Mouse (Mus musculus): Measurements from ENCODE around the gene Pacs2. TPM values are rescaled to one million over a fixed set of nuclear protein-coding genes. Genes with fewer than 3 reads are reported as not detected.
A peak's percentile ranks its signal among the peaks of the same experiment; 100 is the strongest.

Pacs2 gene
- polyA plus RNA-seq, 1 experiment from 2014 or later, result 5.1 TPM

GRCm38 (mm10) chr12:113071321-113071720, 57.0 kb downstream of the Pacs2 start:
- no peak overlapping the region for H3K4me3 ChIP-seq (ENCODE audit: low read depth, low read length)
- 88% methylated on average over 6 of the region's 6 CpGs for WGBS
- H3K4me2 ChIP-seq (replicated peaks; ENCODE audit: low read depth), result no peak overlapping the region
- no peak for TF ChIP-seq CTCF (IDR thresholded peaks at IDR 0.05; ENCODE audit: low read depth)
- no peak overlapping the region for H3K9ac ChIP-seq (ENCODE audit: low read depth, low read length)
- no peaks in the 10 kb centered on the region for H3K9me3 ChIP-seq (ENCODE audit: control insufficient read depth)
- peaks cover 45% of the 10 kb centered on the region for H3K36me3 ChIP-seq (ENCODE audit: control insufficient read depth, insufficient read depth)
- no peak overlapping the region for H3K27ac ChIP-seq (ENCODE audit: low read depth, low read length)
- no peak for ATAC-seq
- H3K27me3 ChIP-seq (replicated peaks; ENCODE audit: control insufficient read depth, insufficient read depth, low read length), result no peaks in the 10 kb centered on the region
- H3K4me1 ChIP-seq (replicated peaks; ENCODE audit: control insufficient read depth, insufficient read depth, low read length), result no peaks in the 10 kb centered on the region; the same call in 1 of the 2 replicates

DNA sequence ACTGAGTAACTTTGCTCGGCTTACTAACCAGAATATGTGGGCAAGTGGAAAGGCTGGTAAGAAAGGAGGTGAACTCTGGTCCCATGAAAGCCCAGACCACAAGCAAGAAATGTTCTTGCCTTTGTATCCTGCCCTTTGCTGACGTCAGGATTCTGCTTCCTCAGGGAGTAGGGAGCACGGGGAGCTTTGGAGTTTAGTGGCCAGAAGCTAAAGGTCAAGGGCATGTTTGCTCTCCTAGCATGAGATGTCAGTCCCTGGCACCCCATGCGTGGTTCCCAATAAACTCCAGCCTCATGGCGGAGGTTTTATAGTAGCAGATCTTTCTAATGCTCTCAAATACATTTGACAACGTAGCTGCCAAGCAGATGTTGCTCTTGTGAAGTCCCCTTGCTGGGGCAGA, 57.5 kb downstream of the Pacs2 start:
- no peak overlapping the region for H3K9ac ChIP-seq (ENCODE audit: low read depth, low read length)
- H3K4me3 ChIP-seq (ENCODE audit: low read depth, low read length), result no peak overlapping the region
- no peaks in the 10 kb centered on the region for H3K9me3 ChIP-seq (ENCODE audit: control insufficient read depth)
- no peaks in the 10 kb centered on the region for H3K27me3 ChIP-seq (replicated peaks; ENCODE audit: control insufficient read depth, insufficient read depth, low read length)
- TF ChIP-seq CTCF (IDR thresholded peaks at IDR 0.05; ENCODE audit: low read depth), result no peak
- 68% methylated on average over 6 of the region's 6 CpGs for WGBS
- H3K27ac ChIP-seq (ENCODE audit: low read depth, low read length), result no peak overlapping the region
- no peaks in the 10 kb centered on the region; the same call in 1 of the 2 replicates for H3K4me1 ChIP-seq (replicated peaks; ENCODE audit: control insufficient read depth, insufficient read depth, low read length)
- H3K36me3 ChIP-seq (ENCODE audit: control insufficient read depth, insufficient read depth), result peaks cover 44% of the 10 kb centered on the region
- no peak for ATAC-seq
- no peak overlapping the region for H3K4me2 ChIP-seq (replicated peaks; ENCODE audit: low read depth)

DNA sequence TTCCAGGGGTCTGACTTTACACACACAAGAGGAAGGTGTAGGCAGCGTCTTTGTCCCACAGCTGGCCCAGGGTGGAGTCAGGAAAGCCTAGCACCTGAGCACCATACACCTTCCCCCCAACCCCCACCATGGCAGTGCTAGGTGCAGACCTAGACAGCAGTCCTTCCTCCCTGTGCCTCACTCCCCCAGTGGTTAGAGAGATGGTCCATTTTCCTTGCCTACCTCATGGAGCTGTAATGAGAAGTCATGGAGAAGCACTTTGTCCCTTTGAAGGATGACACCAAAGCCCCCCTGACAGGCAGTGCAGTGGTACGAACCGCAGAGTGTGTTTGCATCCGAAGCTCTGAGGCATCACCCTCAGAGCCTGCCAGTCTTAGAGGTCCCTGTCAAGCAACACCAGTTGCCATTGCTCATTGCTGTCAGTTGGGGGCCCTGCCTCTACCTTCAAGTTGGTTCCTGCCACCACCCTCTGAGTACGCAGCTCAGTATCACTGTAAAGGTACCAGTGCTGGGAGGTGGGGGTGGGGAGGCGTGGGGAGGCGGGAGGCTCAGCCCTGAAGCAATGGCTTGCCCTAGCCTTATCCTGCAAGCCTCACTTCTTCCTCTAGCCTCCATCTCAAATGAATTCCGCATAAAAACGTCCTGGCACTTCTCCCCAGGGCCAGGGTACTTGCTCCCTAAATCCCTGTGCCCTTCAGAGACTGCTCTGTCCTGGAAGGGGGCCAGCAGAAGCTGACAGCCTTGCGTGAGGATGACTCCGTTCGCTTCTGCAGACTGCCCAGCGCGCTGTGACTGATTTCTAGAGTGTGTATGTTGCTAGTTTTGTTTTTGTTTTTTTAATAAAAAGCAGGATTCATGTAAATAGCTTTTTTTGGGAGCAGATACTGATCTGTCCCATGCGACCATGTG, 59.4 kb downstream of the Pacs2 start:
- Histone ChIP-seq H3K4me3 (ENCODE audit: low read depth, low read length) (peak overlapping the region; percentile 48), H3K9ac (ENCODE audit: low read depth, low read length) (peak overlapping the region; percentile 55), H3K27ac (ENCODE audit: low read depth, low read length) (no peak overlapping the region), H3K4me2 (replicated peaks; ENCODE audit: low read depth) (peak overlapping the region; percentile 96), H3K9me3 (ENCODE audit: control insufficient read depth) (no peaks in the 10 kb centered on the region), H3K27me3 (replicated peaks; ENCODE audit: control insufficient read depth, insufficient read depth, low read length) (no peaks in the 10 kb centered on the region), H3K4me1 (replicated peaks; ENCODE audit: control insufficient read depth, insufficient read depth, low read length) (no peaks in the 10 kb centered on the region; the same call in 1 of the 2 replicates), H3K36me3 (ENCODE audit: control insufficient read depth, insufficient read depth) (peaks cover 28% of the 10 kb centered on the region)
- ATAC-seq, result peak; percentile 22
- peak; percentile 44 for TF ChIP-seq CTCF (IDR thresholded peaks at IDR 0.05; ENCODE audit: low read depth)
- 15% methylated on average over 15 of the region's 15 CpGs for WGBS

DNA sequence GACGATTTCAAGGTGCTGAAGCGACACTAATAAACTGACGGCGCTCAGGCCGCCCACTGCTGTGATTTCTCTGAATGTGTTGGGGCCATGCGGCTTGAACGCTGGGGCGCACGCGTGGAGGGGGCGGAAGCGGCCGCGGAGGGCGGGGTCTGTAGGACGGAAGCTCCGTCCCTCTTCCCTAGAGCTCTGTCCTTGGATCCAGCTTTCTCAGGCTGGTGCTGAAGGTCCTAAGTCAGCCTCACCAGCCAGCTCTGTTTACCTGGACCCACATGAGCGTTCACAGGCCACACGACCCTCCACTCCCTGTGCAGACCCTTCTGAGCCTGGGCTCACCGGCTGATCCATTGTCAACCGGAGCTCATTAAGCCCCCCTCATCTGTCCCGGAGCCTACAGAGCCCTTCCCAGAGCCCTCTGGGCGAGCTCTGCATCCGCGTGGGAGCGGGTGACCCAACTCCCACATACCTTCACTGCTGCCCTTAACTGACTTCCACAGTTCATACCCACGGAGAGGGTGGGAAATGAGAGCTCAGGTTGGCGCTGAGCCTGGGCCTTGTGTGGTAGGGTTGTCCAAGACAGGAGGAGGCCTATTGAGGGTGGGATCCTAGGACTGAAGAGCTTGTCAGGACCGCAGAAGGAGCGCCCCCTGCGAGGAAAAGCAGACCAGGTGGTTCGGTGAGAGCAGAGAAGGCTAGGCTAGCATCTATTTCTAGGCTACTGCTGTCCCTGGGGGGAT, 60.2 kb downstream of the Pacs2 start, which contains the start of gene Tex22:
Tex22 (plus strand) TSS at position 174 of the 734 bp plus-strand sequence.
- Histone ChIP-seq H3K9me3 (ENCODE audit: control insufficient read depth) (no peaks in the 10 kb centered on the region), H3K27me3 (replicated peaks; ENCODE audit: control insufficient read depth, insufficient read depth, low read length) (no peaks in the 10 kb centered on the region), H3K9ac (ENCODE audit: low read depth, low read length) (peak within 1 kb of the TSS; percentile 55), H3K4me2 (replicated peaks; ENCODE audit: low read depth) (peak within 1 kb of the TSS; percentile 96), H3K27ac (ENCODE audit: low read depth, low read length) (peak within 1 kb of the TSS; percentile 76), H3K36me3 (ENCODE audit: control insufficient read depth, insufficient read depth) (peaks cover 20% of the 10 kb centered on the region), H3K4me3 (ENCODE audit: low read depth, low read length) (peak within 1 kb of the TSS; percentile 48), H3K4me1 (replicated peaks; ENCODE audit: control insufficient read depth, insufficient read depth, low read length) (no peaks in the 10 kb centered on the region; the same call in 1 of the 2 replicates)
- peak; percentile 81 for ATAC-seq
- WGBS, result 3% methylated on average over 32 of the region's 32 CpGs
- TF ChIP-seq CTCF (IDR thresholded peaks at IDR 0.05; ENCODE audit: low read depth), result no peak

DNA sequence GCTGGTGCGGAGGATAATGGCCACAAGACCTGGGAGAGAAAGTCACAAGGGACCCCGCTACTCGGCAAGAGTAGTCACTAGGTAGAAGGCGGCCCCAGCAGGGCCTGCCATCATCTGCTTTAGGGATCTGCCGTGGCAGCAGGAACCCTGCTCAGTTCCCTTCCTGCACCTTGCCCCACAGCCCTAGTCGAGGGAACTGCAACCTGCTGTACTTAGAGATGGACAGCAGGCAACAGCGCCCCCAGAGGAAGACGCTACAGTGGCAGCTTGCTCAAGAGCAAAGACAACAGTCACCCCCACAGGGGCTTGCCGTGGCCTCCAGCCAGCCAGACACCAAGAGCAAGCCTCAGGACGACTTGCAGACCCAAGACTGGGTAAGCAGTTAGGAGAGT, 60.8 kb downstream of the Pacs2 start:
- Histone ChIP-seq H3K27me3 (replicated peaks; ENCODE audit: control insufficient read depth, insufficient read depth, low read length) (no peaks in the 10 kb centered on the region), H3K27ac (ENCODE audit: low read depth, low read length) (peak overlapping the region; percentile 76), H3K9me3 (ENCODE audit: control insufficient read depth) (no peaks in the 10 kb centered on the region), H3K9ac (ENCODE audit: low read depth, low read length) (peak overlapping the region; percentile 55), H3K4me3 (ENCODE audit: low read depth, low read length) (peak overlapping the region; percentile 48), H3K4me1 (replicated peaks; ENCODE audit: control insufficient read depth, insufficient read depth, low read length) (no peaks in the 10 kb centered on the region; the same call in 1 of the 2 replicates), H3K4me2 (replicated peaks; ENCODE audit: low read depth) (peak overlapping the region; percentile 96), H3K36me3 (ENCODE audit: control insufficient read depth, insufficient read depth) (peaks cover 14% of the 10 kb centered on the region; the same call in 1 of the 2 replicates)
- peak; percentile 84 for ATAC-seq
- 3% methylated on average over 10 of the region's 10 CpGs for WGBS
- TF ChIP-seq CTCF (IDR thresholded peaks at IDR 0.05; ENCODE audit: low read depth), result peak; percentile 98

GRCm38 (mm10) chr12:113075486-113075885, 61.2 kb downstream of the Pacs2 start:
- H3K4me2 ChIP-seq (replicated peaks; ENCODE audit: low read depth), result peak overlapping the region; percentile 96
- H3K9me3 ChIP-seq (ENCODE audit: control insufficient read depth), result no peaks in the 10 kb centered on the region
- H3K27ac ChIP-seq (ENCODE audit: low read depth, low read length), result no peak overlapping the region
- H3K36me3 ChIP-seq (ENCODE audit: control insufficient read depth, insufficient read depth), result peaks cover 10% of the 10 kb centered on the region; the same call in 1 of the 2 replicates
- H3K4me3 ChIP-seq (ENCODE audit: low read depth, low read length), result no peak overlapping the region
- H3K4me1 ChIP-seq (replicated peaks; ENCODE audit: control insufficient read depth, insufficient read depth, low read length), result no peaks in the 10 kb centered on the region; the same call in 1 of the 2 replicates
- WGBS, result 64% methylated on average over 6 of the region's 6 CpGs
- no peak for ATAC-seq
- H3K27me3 ChIP-seq (replicated peaks; ENCODE audit: control insufficient read depth, insufficient read depth, low read length), result no peaks in the 10 kb centered on the region
- no peak for TF ChIP-seq CTCF (IDR thresholded peaks at IDR 0.05; ENCODE audit: low read depth)
- no peak overlapping the region for H3K9ac ChIP-seq (ENCODE audit: low read depth, low read length)

Measured in intestine, postnatal 0 days (tissue).